Mouse (Mus musculus): Measurements from ENCODE around the gene Ppm1n. TPM values are rescaled to one million over a fixed set of nuclear protein-coding genes. Genes with fewer than 3 reads are reported as not detected.

Gene Ppm1n
- polyA plus RNA-seq, 1 experiment from 2014 or later = not detected

Other genes starting within 250 kb of the Ppm1n start
- not detected in 2 replicates for gene Rsph6a, start 225.4 kb downstream of the Ppm1n start, polyA plus RNA-seq (2015; fragmentation: Nextera tagmentation; extraction: Ambion mirVana)
- 11.3 and 11.9 TPM in 2 replicates for gene Dmwd, start 203.8 kb downstream of the Ppm1n start, polyA plus RNA-seq (2015; fragmentation: Nextera tagmentation; extraction: Ambion mirVana)
- 28.7 and 29.3 TPM in 2 replicates for gene Dmpk, start 196.2 kb downstream of the Ppm1n start, polyA plus RNA-seq (2015; fragmentation: Nextera tagmentation; extraction: Ambion mirVana)
- gene Six5, start 185.5 kb downstream of the Ppm1n start, polyA plus RNA-seq (2015; fragmentation: Nextera tagmentation; extraction: Ambion mirVana) = 7.2 and 7.5 TPM in 2 replicates
- 1.9 and 2.2 TPM in 2 replicates for gene Gm4969, start 161.7 kb downstream of the Ppm1n start, polyA plus RNA-seq (2015; fragmentation: Nextera tagmentation; extraction: Ambion mirVana)
- 16.2 and 16.3 TPM in 2 replicates for gene Fbxo46, start 160.2 kb downstream of the Ppm1n start, polyA plus RNA-seq (2015; fragmentation: Nextera tagmentation; extraction: Ambion mirVana)
- gene Qpctl, start 130.8 kb downstream of the Ppm1n start, polyA plus RNA-seq (2015; fragmentation: Nextera tagmentation; extraction: Ambion mirVana) = 15.4 and 15.7 TPM in 2 replicates
- gene Snrpd2, start 130.3 kb downstream of the Ppm1n start, polyA plus RNA-seq (2015; fragmentation: Nextera tagmentation; extraction: Ambion mirVana) = 135 and 144 TPM in 2 replicates
- 5.6 and 8.2 TPM in 2 replicates for gene Gipr, start 113.9 kb downstream of the Ppm1n start, polyA plus RNA-seq (2015; fragmentation: Nextera tagmentation; extraction: Ambion mirVana)
- gene Eml2, start 103.6 kb downstream of the Ppm1n start, polyA plus RNA-seq (2015; fragmentation: Nextera tagmentation; extraction: Ambion mirVana) = 11.3 and 12.4 TPM in 2 replicates
- gene Gpr4, start 67.5 kb downstream of the Ppm1n start, polyA plus RNA-seq (2015; fragmentation: Nextera tagmentation; extraction: Ambion mirVana) = 2.1 and 2.6 TPM in 2 replicates
- gene Opa3, start 51.7 kb downstream of the Ppm1n start, polyA plus RNA-seq (2015; fragmentation: Nextera tagmentation; extraction: Ambion mirVana) = 29.9 and 31.5 TPM in 2 replicates
- gene Vasp, start 8.2 kb downstream of the Ppm1n start, polyA plus RNA-seq (2015; fragmentation: Nextera tagmentation; extraction: Ambion mirVana) = 103 and 105 TPM in 2 replicates
- gene Rtn2, start 2.6 kb upstream of the Ppm1n start, polyA plus RNA-seq (2015; fragmentation: Nextera tagmentation; extraction: Ambion mirVana) = 13.8 and 17.5 TPM in 2 replicates
- 0.20 and 0.31 TPM in 2 replicates for gene Fosb, start 30.0 kb upstream of the Ppm1n start, polyA plus RNA-seq (2015; fragmentation: Nextera tagmentation; extraction: Ambion mirVana)
- gene Ercc1, start 64.7 kb upstream of the Ppm1n start, polyA plus RNA-seq (2015; fragmentation: Nextera tagmentation; extraction: Ambion mirVana) = 79.9 and 82.5 TPM in 2 replicates
- gene Cd3eap, start 79.4 kb upstream of the Ppm1n start, polyA plus RNA-seq (2015; fragmentation: Nextera tagmentation; extraction: Ambion mirVana) = 17.2 and 17.3 TPM in 2 replicates
- 4.9 TPM in 2 replicates for gene Ppp1r13l, start 79.7 kb upstream of the Ppm1n start, polyA plus RNA-seq (2015; fragmentation: Nextera tagmentation; extraction: Ambion mirVana)
- gene Ercc2, start 101.9 kb upstream of the Ppm1n start, polyA plus RNA-seq (2015; fragmentation: Nextera tagmentation; extraction: Ambion mirVana) = 15.9 and 17.4 TPM in 2 replicates
- gene Klc3, start 124.0 kb upstream of the Ppm1n start, polyA plus RNA-seq (2015; fragmentation: Nextera tagmentation; extraction: Ambion mirVana) = 17.5 and 19.7 TPM in 2 replicates
- 78.9 and 137 TPM in 2 replicates for gene Ckm, start 124.7 kb upstream of the Ppm1n start, polyA plus RNA-seq (2015; fragmentation: Nextera tagmentation; extraction: Ambion mirVana)
- gene Mark4, start 178.8 kb upstream of the Ppm1n start, polyA plus RNA-seq (2015; fragmentation: Nextera tagmentation; extraction: Ambion mirVana) = 5.2 TPM in 2 replicates
- gene Exoc3l2, start 183.3 kb upstream of the Ppm1n start, polyA plus RNA-seq (2015; fragmentation: Nextera tagmentation; extraction: Ambion mirVana) = 0.72 and 1.1 TPM in 2 replicates
- 1.4 TPM in 2 replicates for gene Bloc1s3, start 228.3 kb upstream of the Ppm1n start, polyA plus RNA-seq (2015; fragmentation: Nextera tagmentation; extraction: Ambion mirVana)
- 104 and 111 TPM in 2 replicates for gene Trappc6a, start 228.3 kb upstream of the Ppm1n start, polyA plus RNA-seq (2015; fragmentation: Nextera tagmentation; extraction: Ambion mirVana)
- 0.16 TPM in 1 of 2 replicates, not detected in the other for gene Nkpd1, start 237.8 kb upstream of the Ppm1n start, polyA plus RNA-seq (2015; fragmentation: Nextera tagmentation; extraction: Ambion mirVana)

Data from lung, embryonic 16.5 days (tissue).